Mouse (Mus musculus) 416B (cell line): ENCODE results near the gene Rps25.
"Not testable (repeated sequence)": the region's sequence is repeated elsewhere in the genome, so short reads cannot be mapped to it uniquely, and the experiment has no call there.

Source experiments
- DNase-seq: peaks from one replicate; pipeline ENCODE4 v3.0.0; 2011; ENCODE audit warnings: low read depth

Gene Rps25

DNA sequence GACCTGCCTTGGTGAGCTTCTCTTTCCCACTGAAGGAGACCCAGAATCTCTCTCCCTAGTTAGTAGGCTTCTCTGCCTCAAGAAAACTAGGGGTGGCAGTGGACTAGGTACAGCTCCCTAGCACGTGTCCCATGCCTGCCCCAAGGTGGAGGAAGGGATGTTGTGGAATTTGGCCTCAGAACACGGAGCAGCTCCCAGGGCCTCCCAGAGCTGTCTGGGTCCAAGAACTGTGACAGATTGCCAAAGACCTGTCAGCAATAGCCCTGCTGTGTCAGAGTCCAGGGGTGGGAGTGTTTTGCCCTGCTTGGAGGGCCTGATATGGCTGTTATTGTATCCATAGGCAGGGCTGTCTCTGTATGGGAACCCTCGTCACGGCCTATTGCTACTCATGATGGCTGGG lies 5.9 kb upstream of the Rps25 start:
- DNase-seq, result no peak

DNA sequence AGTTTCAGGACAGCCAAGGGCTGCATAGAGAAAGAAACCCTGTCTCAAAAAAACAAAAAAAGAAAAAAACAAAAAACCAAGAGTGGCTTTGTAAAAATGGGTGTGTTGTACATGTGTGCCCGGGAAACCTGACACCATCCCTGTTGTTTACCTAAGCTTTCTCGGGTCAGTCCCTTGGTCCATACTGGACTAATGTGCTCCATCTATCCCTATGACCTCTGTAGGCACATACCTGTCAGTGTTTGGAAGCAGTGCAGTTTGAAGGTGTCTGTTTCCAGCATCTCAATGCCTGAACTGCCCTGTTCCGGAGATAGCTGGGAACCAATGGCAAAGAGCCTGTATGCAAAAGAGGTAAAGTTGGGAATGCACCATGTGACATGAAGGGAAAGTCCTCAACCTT lies 1.9 kb upstream of the Rps25 start:
- DNase-seq, result no peak

DNA sequence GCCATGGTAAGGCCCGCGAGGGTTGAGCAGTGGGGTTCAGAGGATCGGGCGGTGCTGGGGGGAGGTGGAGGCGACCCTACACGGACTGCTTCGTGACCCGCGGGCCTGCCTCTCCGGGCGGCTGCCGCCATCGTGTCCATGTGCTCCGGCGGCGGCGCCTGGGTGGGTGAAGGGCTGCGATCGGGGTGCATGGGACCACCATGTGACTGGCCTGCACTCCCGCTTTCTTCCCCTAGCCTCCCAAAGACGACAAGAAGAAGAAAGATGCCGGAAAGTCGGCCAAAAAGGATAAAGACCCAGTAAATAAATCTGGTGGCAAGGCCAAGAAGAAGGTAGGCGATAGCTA lies 786 bp downstream of the Rps25 start:
- no peak for DNase-seq

DNA sequence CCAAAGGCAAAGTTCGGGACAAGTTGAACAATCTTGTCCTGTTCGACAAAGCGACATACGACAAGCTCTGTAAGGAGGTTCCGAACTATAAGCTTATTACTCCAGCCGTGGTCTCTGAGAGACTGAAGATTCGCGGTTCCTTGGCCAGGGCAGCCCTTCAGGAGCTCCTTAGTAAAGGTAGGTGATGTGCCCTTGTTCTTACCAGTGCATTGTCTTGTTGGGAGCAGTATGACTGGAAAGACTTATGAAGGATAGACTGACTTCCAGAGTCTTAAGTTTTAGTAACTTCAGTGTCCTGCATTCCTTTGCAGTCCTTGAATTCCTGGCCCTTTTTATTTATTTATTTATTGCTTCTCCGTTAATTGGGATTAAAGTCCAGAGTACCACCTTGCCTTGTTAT lies 1.8 kb downstream of the Rps25 start:
- DNase-seq, result not testable (repeated sequence)

DNA sequence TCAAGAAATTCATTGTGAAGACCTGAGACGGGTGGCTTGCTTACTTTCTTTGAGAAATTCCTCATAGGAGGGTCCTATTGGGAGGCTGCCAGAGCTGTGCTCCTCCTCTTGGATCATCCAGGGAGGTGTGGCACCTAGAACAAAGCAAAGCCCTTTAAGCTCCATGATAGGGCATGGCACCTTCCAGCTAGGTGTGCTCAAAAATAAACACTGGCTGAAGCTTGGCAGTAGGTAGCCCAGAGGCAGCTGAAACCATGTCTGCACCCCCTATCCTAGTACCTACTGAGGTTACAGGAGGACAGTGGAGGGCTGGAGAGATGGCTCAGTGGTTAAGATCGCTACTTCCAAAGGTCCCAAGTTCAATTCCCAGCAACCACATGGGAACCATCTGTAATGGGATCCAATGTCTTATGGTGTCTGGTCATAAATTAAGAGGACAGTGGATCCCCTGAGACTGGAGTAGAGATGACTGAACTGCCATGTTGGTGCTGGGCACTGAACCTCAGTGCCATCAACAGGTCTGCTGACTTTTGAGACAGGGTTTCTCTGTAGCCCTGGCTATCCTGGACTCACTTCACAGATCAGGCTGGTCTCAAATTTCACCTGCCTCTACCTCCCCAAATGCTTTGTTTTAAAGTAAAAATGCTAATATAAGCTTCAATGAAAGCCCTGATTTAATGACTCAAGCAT lies 3.9 kb downstream of the Rps25 start:
- DNase-seq, result no peak

DNA sequence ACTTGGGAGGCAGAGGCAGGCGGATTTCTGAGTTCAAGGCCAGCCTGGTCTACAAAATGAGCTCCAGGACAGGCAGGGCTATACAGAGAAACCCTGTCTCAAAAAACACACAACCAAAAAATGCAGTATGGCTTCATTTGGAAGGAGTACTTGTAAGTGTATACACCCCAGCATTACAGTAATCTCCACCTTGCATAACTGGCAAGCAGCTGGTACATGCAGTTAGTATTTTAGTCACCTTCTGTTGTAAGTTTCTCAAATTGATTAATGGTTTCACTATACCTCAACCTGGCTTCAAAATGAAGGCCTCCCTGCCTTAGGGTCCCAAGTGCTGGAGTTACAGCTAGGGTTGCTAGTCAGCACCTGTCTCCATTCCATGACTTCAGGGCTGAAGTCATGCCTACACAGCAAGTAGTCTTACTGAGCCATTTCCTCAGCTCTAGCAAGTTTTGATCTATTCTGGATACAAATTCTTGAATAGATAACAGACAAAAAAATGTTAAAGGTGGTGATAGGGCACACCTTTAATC lies 4.7 kb downstream of the Rps25 start:
- DNase-seq, result no peak

DNA sequence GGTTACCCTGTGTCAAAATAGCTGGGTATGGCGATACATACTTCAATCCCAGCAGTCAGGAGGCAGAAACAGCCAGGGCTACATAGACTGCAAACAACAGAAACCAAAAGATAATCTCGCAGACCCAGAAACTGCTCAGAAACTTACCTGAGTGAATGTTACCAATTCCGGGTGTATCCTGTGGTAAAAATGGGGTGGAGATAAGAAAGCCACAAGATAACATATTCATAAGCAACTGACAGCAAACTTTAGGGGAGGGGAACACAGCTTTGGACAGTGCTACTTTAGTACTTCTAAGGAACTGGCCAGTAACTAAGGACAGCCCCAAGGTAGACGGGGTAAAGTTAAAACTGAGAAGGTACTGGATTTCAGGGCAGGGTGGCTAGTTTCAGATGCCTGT lies 5.4 kb downstream of the Rps25 start:
- DNase-seq, result peak; percentile 60

DNA sequence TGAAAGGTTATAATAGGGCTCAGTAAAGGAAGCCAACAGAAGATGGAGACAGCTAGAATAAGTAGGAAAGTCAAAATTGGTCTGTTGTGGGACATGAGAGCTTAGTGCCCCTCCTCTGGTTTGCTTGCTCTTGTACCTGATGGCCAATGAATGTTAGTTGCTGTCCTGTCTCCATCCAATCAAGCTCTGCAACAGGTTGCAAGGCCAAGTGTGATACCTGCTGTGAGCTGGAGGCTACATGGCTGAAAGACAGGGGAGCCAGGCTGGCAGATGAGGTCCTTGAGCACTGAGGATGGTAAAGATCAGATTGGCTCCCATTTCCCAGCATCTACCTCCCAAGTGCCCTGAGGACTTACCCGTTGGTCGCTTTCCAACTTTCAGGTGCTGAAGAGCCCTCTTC lies 5.8 kb downstream of the Rps25 start:
- DNase-seq, result no peak

DNA sequence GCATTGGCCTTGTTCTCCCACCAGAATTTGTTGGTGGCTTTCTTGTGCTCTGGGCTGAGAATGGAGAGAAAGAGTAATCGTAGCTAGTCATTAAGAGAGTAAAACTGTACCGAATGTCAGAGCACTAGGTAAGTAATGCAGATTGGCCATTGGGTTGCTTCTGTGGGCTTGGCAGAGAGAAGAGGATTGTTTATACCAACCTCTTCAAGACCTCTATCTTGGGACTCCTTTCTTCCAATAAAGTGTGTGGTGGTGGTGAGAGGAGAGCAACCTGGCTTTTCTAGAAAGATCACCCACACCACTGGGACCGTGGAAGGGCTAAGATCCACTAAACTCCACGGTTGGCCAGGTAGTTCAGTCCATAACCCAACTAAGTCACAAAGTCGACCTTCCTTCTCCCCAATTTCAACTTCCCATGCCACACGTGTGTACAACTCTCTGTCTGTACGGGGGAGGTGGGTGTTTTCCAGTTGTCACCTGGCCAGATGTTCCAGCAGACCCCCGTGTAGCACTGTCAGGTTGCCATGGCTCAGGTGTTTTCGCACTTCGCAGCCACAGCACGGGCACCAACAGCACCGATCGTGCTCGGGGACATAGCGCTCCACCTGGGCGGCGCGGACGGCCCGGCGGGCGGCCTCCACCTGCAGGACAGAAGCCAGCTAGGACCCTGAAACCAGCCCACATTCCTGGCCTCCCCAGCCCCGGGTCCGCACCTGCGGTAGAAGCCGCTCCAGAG lies 10.4 kb downstream of the Rps25 start:
- DNase-seq, result no peak

DNA sequence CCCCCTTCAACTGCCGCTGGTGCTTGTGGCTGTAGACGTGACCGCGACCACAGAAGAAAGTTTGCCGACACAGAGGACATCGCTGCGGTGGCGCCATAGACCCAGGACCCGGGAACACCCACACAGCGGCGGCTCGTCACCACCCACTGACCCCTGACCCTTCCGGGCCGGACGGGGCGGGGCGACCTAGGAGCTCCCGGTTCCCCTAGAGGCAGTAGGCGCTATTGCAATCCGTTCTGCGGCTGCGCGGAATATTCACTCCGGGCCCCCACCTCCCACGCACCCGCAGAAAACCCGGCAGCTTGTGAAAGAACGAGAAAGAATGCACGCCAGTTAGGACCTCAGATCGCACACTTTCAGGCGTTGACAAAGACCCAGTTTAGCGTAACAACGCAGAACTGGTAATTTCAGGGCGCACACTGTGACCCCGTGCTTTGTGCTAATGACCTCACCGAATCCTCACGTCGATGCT lies 11.0 kb downstream of the Rps25 start:
- DNase-seq, result peak; percentile 90

DNA sequence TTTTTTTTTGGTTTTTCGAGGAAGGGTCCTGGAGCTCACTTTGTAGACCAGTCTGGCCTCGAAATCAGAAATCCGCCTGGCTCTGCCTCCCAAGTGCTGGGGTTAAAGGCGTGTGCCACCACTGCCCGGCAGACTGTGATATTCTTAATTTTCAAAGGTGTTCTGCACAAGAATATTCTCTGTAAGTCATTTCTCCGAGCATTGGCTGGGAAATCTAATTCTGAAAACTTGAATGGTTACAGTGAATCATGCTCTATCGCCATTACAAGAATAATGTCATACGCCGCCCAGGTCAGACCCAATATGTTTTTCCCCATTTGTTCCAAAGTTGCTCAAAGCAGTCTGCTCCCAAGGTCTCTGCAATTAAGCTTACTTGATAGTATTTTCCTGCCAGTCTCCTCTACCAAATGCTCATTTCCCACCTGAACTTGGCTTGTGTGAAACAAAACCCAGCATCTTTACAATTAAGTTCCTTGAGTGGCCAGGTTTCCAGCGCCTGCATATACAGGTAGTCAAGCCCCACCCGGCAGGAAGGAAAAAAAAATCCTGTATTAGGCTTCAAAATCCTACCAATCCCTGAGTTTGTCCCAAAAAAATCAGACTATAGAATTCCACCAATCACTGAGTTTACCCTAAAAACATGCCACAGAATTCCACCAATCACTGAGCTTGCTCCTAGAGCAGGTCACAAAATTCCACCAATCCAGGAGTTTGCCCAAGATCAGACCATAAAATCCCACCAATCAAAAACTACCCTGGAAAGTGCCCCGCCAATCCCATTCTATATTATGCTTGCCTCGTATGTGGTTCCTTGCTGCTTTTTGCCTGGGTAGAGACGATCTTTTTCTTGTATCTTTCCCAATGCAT lies 11.8 kb downstream of the Rps25 start, which contains the start of gene Ccdc84:
Gene Ccdc84 (minus strand): TSS at position 51 of the 867 bp plus-strand sequence.
- no peak for DNase-seq

DNA sequence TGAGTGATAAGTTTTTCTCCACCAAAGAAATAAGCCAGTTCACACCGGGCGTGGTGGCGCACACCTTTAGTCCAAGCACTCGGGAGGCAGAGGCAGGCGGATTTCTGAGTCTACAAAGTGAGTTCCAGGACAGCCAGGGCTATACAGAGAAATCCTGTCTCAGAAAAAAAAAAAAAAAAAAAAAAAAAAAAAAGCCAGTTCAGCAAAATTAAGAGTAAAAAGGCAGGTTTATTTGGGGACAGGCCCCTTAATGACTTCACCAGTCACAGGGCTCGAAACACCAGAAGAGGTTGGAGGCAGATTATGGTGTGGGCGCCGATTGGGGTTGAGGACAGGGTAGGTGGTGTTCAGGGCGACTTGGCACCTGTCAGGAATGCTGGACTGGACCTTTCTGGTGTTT lies 12.8 kb downstream of the Rps25 start:
- not testable (repeated sequence) for DNase-seq

DNA sequence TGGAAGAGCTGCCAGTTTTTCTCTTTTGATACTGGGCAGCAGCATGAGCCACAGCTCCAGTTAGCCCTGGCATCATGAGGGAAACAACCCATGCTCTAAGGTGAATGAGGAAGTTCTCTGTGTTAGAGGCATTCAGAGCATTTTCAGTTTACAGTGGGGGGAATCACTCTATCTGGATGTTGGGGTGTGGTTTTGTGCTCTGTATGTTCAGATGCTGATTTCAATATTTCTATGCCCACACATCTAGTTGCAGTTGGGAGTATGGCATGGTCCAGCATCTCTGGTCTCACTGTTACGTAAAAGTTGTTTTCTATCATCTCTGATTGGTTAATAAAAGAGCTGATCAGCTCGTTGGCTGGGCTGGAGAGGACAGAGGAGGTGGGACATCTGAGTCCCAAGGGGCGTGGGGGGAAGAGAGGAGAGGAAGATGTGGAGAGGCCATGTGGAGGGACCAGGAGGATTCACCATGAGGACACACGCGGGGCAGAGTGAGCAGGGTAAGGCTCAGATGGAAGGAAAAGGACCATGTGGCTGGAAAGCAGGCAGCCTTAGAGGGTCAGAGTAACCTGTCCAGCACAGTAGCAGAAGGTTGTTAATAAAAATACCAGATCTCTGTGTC lies 13.4 kb downstream of the Rps25 start:
- DNase-seq, result no peak

DNA sequence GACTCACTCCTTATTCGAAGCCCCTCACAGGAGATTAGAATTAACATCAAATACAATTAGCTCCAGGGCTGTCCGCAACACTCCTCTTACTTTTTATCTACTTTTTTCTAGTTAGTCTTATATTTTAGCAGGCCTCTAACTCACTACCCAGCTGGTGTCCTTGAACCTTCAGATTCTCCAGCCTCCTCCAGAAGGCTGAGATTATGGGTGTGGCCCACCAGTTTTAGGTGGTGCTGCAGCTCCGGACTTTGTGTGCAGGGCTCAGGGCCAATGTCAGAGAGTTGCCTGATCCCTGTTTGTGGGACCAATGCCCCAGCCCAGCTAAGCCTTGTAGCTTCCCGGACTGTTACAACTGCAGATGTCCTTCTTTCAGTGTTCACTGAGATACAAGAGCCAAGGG lies 16.6 kb downstream of the Rps25 start:
- DNase-seq, result no peak

DNA sequence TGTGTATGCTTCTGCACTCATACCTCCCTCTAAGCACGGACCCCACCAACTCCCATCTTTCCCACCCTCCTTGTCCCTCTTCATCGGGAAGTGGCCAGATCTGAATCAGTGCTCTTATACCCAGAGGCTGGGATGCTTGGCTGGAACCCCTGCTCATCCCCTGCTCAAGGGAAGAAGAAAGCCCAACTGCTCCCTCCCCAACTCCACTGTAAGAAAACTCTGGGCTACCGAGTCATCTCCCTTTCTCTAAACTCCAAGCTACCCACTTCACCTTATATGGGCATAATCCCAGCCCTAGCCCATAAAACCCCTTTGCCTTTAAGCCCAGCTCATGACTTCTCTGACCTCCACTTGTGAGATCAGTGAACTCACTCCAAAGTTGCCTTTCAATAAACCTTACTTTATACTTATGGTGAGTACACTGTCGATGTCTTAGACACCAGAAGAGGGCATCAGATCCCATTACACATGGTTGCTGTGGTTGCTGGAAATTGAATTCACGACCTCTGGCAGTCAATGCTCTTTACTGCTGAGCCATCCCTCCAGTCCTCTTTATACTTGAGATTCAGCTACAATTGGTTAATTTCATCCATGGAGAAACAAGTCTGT lies 25.7 kb downstream of the Rps25 start:
- DNase-seq, result peak; percentile 56

DNA sequence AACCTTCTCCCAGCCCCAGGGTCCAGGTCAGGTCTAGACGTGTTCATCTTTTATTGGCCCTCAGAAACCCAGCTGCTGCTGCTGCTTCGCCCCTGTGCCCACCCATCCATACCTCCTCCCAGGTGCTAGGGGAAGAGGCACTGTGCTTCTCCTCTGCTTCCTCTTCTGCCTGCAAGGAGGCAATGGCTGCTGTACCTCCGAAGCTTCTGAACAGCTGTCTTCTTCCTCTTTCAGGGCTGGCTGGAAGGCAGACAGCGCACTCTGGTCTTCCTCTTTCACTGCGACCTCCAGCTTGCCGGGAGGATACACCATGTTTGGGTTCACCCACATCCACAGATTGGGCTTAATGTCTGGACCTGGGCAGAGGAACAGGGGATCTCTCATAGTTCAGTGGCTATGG lies 28.8 kb downstream of the Rps25 start:
- no peak for DNase-seq

DNA sequence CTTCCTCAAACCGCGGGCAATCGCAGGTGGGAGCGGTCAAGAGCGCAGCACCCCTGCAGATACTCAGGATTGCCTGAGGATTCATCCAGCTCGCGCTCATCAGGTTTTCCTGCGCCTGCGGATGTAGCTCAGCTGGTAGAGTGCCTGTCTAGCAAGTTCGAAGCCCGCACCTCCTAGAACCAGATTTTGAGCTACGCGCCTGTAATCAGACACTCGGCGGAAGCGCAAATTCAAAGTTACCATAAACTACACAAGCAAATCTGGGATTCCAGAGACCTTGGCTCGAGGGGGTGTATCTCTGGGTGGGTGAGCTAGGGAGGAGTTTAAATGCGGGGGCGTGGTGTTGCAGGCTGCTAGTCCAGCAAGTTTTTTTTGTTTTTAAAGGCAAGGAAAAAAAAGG lies 34.0 kb downstream of the Rps25 start, which contains the start of gene Foxr1:
Gene Foxr1 (minus strand): TSS at position 176 of the 400 bp plus-strand sequence.
- DNase-seq, result no peak

DNA sequence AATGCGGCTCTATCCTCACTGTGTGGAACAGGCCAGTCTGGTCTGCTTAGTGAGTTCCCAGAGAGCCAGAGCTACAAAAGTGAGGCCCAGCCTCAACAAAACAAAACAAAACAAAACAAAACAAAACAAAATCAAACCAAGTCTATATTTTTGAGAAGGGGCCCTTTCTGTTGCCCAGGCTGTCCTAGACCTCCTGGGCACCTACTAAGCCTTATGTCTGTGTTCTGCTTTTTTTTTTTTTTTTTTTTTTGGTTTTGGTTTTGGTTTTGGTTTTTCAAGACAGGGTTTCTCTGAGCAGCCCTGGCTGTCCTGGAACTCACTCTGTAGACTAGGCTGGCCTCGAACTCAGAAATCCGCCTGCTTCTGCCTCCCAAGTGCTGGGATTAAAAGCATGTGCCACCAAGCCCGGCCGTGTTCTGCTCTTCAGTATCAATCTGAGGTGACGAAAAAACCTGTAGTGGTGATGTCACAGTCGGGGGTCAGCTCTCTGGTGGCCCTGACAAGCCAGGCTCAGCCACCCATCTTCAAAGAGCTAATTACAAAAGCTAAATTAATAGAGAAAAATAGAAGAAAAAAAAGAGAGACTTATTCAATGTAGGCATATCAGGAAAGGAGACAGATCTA lies 37.6 kb downstream of the Rps25 start:
- DNase-seq, result not testable (repeated sequence)

DNA sequence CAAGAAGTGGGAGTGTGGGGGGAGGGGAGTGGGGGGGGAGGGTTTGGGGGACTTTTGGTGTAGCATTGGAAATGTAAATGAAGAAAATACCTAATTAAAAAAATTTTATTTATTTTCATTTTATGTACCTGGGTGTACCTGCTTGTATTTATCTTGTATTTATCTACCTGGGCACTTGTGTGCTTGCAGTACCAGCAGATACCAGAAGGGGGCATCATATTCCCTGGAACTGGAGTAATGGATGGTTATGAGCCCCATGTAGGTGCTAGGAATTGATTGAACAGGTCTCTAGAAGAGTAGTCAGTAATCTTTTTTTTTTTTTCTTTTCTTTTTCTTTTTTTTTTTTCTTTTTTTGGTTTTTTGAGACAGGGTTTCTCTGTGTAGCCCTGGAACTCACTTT lies 43.4 kb downstream of the Rps25 start:
- DNase-seq, result no peak

DNA sequence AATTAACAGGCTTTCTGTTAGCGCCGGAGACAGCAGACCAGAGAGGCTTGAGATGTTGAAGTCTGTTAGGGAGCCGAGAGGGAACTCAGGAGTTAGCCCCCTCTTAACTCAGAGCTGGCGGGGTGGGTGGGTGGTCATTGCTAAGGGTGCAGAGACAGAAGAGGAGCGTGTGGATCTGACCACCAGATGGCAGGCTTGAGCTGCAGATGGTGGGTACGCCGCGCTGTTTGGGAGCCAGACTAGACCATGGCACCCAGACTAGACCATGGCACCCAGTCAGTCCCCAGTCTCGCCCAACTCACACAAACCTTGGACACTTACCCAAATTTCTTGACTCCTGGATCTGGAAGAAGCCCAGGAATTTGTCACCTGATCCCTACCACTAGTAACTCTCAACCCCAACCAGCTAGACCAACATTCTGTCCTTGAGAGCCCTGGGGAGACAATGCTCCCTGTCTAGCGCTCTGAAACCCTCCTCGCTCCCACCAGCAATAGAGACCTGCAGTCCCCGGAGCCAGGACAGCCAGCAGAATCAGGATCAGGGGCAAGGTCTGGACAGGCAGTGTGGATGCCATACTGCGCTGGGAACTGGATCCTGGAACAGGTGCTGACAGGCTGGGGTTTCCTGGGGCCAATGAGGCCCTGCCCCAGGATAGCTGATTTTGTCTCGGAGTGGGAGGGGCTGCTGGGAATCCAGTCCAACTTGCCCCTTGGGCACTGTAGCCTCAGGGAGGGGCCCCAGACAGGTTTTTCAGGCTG lies 47.4 kb downstream of the Rps25 start:
- peak; percentile 74 for DNase-seq
